Mouse (Mus musculus): ENCODE measurements around the gene Rnaseh1.
A peak's percentile ranks its signal among the peaks of the same experiment; 100 is the strongest.

Gene Rnaseh1

DNA sequence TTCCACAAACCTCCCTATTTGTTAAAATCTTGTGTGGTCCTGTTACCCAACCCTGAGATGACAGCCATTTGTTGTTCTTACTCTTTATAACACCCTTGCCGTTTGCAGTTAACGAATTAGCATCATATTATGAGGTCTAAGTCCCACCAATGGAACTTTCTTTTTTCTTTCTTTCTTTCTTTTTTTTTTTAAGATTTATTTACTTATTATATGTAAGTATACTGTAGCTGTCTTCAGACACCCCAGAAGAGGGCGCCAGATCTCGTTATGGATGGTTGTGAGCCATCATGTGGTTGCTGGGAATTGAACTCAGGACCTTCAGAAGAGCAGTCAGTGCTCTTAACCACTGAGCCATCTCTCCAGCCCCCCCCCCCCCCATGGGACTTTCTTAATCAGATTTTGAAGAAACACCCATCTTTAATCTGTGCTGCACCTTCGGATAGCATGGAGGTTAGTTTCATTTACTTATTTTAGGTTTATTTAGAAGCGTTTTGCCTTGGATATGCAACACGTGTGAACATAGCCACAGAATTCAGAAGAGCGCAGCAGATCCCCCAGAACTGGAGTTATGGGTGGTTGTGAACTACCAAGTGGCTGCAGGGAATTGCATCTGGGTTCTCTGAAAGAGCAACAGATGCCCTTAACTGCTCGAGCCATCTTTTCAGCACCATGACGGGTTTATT is 24.8 kb downstream of the Rnaseh1 start:
- no peak for DNase-seq

DNA sequence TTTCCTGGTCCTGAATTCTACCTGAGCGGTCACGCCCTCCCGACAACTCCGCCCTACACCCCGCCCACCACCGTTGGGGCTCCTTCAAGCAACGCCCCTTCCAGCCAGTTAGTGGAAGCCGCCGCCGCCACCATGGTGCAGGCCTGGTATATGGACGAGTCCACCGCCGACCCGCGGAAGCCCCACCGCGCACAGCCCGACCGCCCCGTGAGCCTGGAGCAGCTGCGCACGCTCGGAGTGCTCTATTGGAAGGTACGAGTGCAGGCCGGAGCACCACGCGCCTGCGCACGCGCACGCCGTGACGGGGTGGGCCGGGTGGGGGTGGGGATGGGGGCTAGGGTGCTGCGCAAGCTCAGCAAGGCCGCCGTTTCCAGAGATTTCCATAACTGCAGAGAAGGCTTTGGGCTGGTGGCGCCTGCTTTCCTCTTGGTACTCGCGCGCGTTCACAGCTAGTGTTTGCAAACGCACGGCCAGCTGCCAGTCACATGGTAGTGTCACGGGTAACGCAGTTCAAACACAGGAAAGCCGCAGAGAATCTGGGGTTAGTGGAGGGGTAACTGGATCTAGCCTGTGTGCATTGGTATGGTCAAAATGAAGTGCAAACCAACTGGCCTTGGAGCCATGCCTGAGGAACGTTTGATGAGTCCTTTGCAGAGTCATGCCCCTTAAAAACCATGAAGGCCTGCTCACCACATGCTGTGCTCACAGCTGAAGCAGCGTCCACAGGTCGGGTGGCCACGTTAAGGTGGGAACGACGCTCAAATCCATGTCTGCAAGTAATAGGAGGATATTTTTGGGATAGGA is 25.9 kb downstream of the Rnaseh1 start, which contains the start of gene Adi1:
TSS of gene Adi1 (plus strand) at position 111 of the 804 bp plus-strand sequence.
- DNase-seq: peak; percentile 88 to 91

DNA sequence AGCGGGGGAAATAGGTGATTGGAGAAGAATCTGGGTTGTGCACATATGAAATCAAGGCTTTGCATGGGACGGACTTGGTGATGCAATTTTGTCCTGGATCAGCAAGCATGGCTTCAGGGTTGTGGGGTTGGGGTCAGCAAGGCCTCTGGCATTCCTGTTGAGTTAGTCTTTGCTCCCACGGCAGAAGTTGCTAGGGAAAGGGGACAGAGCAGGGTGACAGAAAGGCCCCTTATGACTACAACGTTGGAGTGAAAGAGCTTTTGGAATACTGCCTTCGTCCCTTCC is 26.5 kb downstream of the Rnaseh1 start:
- no peak for DNase-seq

DNA sequence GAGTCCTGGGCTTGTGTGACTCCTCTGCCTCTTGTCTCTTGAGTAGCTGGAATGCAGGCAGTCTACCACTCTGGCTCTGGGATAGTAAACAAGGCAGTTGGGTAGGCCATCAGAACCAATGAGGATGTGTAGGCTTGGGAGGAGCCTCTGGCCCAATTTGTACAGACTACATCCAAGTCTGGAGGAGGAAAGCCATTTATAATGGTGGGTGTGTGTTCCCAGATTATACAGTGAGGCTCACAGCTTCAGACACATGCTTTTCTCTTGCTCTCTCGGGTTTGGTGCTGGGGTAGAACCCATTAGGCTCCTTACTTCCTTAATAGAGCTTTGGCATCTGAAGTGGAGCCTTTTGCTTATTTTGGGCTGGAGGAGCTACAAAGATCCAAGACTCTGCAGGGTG is 35.3 kb downstream of the Rnaseh1 start:
- DNase-seq: no peak

DNA sequence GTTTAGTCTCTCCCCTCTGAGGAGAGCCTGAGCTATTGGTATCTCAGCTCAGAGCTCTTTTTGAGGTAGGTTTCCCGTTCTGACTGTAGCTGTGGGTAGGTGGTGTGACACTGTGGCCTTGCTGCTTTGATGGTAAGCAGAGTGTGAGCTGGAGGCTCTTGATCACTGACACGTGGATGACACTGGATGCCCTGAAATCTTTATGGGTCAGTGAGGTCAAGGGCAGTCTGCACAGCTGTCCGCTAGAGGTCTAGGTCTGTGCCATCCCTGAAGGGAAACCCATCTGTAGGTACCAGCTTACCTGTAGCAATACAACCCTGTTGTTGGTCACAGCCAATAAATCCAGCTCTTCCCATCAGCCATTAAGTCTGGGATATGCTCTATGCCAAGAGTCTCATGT is 36.4 kb downstream of the Rnaseh1 start:
- DNase-seq: no peak

DNA sequence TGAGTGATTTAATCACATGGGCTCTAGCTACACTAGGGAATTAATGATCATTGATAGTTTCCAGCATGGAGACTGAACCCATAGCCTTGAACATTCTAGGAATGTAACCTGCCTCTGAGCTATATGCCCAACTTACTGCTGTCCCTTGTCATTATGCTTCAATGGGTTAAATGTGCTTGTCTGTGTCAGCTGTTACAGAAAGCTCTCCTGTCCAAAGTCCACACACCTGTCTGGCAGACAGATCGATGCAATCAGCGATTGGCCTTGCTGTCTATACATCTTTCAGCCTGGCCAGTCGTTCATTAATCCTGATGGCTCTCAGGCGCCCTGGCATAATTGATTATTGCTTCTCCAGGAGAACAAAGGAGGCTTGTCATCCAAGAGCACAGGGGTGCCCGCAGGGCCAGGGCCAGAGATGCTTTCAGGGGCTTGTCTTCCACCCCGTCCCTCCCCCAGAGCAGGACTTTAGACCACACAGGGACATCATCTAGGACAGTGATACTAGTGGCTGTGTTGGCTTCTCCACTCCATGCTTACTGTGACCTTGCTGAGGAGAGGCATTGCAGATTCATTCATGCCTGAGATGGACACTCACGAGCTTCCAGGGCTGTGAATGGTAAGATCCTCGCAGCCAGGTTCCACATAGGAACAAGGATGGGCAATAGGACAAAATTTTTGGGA is 36.9 kb downstream of the Rnaseh1 start:
- DNase-seq: no peak

DNA sequence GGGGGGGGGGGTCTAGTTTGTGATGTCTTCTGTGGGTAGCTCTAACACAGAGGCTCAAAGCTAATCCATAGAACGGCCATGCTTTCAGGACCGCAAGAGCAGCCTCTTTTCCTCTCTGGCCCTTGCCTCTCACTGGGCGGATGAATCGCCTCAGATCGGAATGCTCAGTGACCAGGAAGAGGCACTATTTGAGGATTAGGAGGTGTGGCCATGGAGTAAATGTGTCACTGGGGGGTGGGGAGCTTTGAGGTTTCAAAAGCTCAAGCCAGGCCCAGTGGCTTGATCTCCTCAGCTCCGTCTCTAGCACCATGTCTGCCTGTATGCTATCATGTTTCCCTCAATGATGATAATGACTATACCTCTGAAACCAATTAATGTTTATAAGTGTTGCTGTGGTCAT is 39.6 kb downstream of the Rnaseh1 start:
- DNase-seq: no peak

DNA sequence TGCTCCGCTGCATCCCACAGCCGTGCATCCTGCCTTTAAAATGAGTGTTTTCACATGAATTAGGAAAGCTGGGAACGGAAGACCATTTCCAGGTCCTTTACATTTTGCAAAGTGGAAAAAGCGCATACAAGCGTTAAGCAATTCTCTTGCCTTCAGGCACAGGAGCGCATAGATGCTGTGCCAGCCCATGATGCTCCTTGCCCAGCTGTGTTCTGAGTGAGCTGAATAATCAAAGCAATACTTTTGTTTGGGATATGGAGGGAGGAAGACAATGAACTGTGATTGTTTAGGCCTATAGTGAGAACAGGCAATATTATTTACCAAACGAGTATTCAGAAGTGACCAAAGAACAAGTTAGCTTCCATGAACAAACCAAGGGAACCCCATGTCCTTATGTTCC is 41.3 kb downstream of the Rnaseh1 start:
- no peak for DNase-seq

DNA sequence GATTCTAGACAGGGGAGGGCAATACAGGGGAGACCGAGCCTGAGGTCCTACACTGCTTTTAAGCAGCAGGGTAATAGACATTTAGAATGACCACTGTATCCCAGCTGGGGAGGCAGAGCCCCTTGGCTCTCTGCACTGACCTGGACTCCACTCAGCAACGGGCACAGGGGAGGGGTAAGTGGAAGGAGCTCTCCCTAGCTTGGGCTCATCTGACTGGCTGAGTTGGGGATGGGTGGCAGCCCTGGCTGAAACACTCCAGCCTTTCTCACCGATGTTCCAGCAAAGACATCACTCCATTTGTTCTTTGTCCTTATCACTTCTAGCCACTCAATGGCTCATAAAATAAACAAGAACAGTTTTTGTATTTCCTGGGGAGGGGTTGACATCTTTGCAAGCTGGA is 44.3 kb downstream of the Rnaseh1 start:
- no peak for DNase-seq

DNA sequence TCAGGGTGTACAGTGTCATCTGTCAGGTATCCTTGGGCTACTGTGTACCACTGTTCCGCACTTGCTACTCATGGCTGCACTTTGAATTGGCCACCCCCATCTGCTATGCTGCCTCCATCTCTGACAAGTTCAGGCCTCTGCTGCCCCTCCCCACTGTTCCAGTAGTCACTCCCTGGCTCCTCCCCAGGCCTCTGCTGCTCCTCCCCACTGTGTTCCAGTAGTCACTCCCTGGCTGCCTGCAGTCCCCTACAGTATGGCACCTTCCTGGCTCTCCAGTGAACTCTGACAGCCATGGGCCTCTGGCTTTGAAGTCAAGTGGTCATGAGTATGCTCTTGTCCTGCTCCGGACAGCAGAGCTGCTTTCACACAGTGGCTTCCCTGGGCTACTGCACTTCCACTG is 44.8 kb downstream of the Rnaseh1 start:
- DNase-seq: peak in 1 of 2 experiments; percentile 25

DNA sequence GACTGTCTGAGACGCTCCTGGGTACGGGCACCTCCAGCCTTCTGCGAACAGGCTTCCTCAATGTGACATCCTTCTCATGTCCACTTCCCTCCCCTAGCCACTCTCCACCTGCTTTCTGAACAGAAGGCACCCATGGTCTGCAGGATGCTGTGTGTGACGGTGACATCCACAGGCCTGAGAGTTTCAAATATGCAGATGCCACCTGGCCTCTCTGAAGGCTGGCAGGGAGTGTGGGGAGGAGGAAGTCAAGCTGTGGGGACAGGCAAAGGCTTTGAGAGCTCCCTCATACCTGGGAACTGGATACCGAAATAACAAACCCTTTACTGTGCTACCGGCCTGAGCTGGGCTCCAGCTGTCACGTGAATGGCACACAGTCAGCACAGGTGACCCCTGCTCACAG is 45.4 kb downstream of the Rnaseh1 start:
- DNase-seq: no peak

DNA sequence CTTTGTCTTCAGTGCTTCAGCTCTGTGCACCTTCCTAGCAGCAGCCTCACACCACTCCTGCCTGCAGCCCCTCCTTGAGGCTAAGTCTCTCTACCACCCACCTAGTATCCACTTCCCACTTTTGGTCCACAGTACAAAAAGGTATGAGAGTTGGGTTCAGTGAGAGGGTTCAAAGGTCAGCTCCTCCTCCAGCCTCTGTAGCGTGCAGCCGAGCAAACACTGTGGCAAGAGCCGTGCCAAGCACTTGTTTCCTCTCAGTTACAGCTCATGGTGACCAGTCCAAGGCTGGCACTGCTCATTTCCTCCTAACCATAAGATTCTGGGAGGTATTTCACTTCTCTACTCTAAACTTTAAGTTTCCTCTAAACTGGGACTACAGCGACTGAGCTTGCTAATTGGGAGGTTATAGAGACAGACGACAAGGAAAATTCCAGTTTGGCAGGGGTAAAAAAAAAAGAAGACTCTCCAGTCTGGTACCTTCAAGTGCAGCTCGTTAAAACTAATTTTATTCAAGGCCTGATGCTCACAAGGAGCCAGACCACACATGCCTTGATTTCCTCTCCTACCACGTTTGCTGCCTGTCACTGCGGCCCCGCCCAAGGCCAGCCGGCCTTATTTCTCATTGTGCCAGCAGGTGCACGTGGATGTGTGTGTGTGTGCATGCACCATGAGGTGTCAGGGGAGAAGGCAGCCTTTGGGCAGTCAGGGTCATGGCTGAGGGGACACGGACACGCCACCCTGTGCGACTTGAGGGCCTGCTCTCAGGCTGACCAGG is 48.6 kb downstream of the Rnaseh1 start:
- DNase-seq: peak; percentile 59 to 66

DNA sequence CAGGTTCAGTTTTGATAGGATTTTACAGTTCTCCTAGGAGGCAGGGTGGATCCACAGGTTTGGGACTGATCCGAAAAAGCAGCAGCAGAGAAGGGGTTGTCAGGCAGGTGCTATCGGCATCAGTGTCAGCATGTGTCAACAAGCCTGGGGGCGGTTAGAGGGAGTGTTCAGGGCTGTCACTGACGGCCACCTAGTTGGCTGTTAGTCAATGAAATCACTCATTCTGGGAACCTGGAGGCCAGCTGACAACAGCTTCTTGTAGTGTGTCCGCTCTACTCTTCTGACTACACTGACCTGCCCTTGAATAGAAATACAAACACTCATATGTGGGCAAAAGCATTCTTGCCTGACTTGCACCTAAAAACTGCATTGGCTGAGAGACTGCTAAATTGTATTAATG is 49.7 kb downstream of the Rnaseh1 start:
- DNase-seq: no peak

DNA sequence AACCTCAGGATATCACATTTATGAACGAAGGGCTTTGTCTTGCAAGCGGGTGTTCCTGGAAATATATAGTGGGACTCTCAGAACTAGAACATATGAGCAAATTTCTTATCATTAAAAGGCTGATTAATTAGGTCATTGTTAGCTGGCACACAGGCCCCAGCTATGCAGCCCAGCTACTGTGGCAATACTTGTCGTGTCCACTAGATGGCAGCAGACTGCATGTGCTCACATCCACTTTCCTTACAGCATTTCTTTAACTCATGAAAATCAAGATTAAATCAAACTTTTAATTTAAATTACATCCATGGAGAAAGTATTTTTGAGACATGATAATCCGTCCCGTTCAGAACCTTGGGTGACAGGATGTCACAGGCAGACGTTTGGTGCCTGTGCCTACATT is 50.3 kb downstream of the Rnaseh1 start:
- DNase-seq: peak; percentile 48 to 77

DNA sequence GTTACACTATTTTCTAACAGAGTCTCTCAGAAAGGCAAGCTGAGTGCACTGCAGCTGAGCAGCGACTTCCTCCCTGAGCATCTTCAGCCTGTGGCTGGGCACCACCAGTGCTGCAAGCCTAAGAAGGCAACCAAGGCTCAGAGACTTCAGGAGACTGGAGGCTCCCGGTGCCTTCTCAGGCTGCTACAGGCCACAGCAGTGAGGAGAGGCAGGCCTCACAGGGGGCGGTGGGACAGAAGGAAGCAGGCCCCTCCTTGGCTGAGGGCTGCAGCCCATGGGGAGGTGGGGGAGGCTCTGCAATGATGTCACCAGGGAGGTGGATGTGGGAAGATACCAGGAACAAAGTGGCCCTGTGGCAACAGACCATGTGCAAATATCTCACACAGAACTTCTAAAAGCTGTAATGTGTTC is 50.7 kb downstream of the Rnaseh1 start:
- DNase-seq: no peak

DNA sequence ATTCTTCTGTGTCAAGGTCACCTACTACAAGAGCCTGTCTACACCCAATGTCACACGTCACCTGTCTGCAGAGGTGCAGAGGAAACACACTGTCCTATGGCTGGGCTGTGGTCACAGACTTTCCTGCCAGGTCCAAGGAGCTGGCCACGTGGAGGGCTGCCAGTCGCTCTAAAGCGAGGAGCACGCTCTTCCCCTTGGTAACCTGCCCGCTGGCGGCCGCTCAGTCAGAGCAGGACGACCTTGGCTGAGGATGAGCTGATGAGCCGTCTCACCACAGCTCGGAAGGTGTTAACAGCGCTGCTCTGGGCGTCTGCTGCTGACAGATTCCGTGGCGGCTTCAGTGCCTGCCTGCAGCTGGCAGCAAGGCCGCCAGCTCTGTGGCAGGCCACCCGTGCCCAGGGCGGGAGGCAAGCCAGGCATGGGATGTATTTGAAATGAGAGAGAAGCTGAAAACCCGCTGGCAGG is 51.2 kb downstream of the Rnaseh1 start:
- DNase-seq: peak; percentile 69

DNA sequence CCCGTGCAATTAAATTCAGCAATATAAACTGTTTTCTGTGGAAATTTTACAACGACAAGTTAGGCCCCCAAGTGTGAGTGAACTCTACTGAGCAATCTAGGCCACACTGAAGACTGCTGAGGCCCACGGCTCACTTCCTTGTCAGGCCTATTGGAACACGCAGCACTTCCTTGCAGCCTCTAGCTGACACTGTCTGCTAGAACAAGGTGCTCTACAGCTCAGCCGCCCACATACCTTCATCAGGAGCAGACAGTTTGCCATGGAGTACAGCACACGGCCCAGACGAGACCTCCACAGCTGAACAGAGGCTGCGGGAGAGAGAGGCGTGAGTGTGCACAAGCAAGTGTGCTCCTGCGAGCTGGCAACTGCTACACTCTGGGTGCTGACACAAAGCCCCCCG is 51.9 kb downstream of the Rnaseh1 start:
- no peak for DNase-seq

DNA sequence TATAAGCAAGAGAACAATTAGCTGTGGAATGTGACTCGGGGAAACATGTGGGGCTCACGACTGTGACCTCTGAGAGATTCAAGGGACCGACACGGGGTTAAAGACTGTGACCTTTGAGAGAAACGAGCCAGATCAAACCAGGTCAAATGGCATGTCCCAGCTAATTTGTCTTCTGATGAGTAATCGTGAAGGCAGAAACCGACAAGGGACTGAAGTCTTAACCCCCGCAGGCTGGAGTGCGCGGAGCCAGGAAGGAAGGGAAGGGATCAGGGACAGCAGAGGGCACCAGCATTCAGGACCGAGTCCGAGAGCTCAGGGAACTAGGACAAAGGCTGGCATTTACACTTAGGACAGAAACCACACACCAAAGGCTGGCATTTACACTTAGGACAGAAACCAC is 55.0 kb downstream of the Rnaseh1 start:
- DNase-seq: no peak

DNA sequence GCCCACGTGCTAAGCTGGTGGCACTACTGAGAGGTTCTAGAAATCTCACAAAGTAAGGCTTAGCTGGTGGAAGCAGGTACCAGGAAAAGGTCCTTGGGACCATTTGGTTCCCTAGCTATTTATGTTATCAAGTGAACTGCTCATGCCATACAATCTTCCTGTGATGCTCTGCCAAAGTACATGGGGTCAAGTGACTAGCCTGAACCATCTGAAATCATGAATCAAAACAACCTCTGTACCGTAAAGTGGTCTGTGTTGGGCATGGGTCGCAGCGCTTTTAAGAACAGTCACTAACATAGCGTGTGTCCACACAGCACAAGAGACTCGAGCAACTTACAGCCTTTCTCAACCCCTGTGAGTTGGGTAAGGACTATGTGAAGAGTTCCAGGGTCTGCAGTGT is 55.8 kb downstream of the Rnaseh1 start:
- DNase-seq: no peak

DNA sequence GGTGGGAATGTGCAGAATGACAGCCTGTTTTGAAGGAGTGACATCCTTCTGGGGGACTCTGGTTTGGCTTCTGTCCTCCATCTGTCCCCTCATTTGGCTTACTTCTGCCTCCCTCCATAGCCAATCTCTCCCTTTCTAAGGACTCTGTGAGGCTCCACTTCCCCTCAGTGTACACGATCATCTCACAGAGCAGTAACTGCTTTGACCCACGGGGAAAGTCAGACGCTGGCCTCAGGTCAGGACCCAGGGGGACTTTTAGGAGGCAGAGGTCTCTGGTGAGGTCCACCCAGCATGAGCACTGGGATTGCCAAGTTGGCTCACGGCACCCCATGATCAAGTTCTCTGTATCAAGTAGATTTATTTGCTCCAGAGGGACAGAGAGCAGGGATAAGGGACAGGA is 58.8 kb downstream of the Rnaseh1 start:
- no peak for DNase-seq
